Mouse (Mus musculus): ENCODE data around the gene Arhgef3.

Arhgef3 gene

DNA sequence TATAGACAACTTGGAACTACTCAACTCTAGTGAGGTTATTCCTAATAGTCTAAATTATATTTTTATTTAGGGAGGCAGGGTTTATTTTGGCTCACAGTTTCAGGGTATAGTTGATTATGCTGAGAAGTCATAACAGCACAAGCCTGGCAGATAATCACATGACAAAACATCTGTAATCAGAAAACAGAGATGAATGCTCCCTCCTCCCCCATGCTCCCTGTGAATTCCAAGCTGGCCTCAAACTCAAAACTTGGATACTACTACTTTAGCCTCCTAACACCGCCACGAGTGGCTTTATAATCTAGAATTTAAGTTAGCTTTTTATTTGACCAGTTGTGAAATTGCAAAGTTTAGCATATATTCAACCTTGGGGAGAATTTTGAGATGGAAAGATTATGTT is 317.4 kb downstream of the Arhgef3 start:
- no peak for DNase-seq

GRCm38 (mm10) chr14:27436116-27436515 is 321.4 kb downstream of the Arhgef3 start:
- no peak for DNase-seq

GRCm38 (mm10) chr14:27436826-27437225 is 322.1 kb downstream of the Arhgef3 start:
- DNase-seq = no peak

GRCm38 (mm10) chr14:27440921-27441320 is 326.2 kb downstream of the Arhgef3 start:
- DNase-seq = no peak

GRCm38 (mm10) chr14:27444851-27445281 is 330.2 kb downstream of the Arhgef3 start:
- DNase-seq = no peak

DNA sequence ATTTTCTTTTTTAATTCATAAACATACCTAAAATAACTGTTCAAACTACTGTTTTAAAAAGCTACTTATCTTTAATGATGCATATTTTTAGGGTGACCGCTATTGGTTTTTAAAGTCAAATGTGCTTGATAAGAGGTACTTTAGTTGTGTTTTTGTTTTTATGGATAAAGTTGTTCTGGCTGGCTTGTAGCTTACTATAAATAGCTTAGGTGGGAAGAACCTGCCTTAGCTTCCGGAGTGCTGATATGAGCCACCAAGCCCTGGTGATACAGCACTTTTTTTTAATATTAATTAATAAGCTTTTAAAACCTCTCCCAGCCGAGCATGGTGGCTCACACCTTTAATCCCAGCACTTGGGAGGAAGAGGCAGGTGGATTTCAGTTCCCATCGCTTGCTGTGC is 332.3 kb downstream of the Arhgef3 start:
- DNase-seq = no peak
